Mouse (Mus musculus) left cerebral cortex, postnatal 36 days (tissue): ENCODE data around the gene Pld1. TPM values are rescaled to one million over a fixed set of nuclear protein-coding genes. Genes with fewer than 3 reads are reported as not detected.

Experiments
- DNase-seq, 2 experiments: peaks; one replicate each; pipeline ENCODE4 v3.0.0; 2021 to 2022; ENCODE audit warnings: low spot score in 2 of 2, mixed read lengths in 1 of 2
- intact Hi-C: fragments of 180-260 bp; cut with DNase I; formaldehyde crosslinking; loops from one replicate; pipeline ENCODE4 v1.15.1; 2025
- total RNA-seq, 2 experiments: library from RNA; stranded (reverse); gene quantifications; 2 replicates each; pipeline ENCODE4 v1.2.3; 2021

Pld1 gene
- total RNA-seq, 2 experiments from 2014 or later: 6.9 to 13.7 TPM

DNA sequence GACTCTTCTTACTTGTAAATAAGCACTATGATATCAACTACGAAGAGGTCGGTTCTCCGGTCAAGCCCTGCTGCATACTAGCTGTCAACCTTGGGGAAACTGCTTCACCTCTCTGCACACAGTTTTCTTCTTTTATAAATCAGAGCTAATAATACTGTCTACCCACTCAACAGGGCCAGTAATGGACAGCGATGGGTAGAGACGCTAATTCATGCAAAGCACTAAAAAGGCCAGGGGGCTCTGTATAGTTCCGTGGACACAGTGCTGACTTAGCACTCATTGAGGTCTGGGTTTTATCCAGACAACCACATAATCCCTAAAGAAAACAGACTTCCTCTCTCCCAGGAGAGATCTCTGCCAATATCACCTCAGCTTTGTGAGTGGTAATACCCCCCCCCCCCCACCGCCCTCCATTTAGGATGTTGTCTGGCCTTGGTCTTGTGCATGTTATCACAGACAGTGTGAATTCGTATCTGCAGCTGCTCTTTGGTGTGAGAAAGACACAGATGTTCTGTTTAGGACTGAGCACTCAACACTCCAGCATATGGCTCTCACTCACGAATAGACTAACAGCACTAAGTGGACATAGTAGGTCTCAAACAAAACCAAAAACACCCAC is 155.3 kb downstream of the Pld1 start:
- no peak for DNase-seq
- intact Hi-C loops: no loop called here

GRCm38 (mm10) chr3:28095451-28095850 is 157.0 kb downstream of the Pld1 start:
- intact Hi-C loops: no loop called here
- DNase-seq: no peak

GRCm38 (mm10) chr3:28099175-28099574 is 160.7 kb downstream of the Pld1 start:
- intact Hi-C loops: no loop called here
- no peak for DNase-seq

DNA sequence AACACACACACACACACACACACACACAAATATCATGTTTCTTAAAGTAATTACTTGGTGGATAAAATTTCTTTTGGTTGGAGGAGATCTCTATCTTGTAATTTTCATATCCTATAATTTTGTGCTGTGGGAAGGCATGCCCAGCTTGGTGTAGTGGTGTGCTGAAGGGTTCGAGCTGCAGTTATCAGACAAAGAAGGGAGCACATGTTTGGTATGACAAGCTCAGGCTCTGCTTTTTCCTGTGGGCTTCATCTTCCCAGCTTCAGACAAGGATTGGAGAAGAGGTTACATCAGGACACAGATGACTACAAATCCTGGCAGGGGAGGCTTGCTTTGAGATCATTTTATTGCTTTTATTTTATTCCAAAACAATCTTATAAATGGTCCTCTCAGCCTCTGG is 166.5 kb downstream of the Pld1 start:
- DNase-seq: no peak
- intact Hi-C loops: loop anchor here (5.0 kb wide), 1 partner anchor 643 kb away; no protein-coding TSS in a partner anchor

DNA sequence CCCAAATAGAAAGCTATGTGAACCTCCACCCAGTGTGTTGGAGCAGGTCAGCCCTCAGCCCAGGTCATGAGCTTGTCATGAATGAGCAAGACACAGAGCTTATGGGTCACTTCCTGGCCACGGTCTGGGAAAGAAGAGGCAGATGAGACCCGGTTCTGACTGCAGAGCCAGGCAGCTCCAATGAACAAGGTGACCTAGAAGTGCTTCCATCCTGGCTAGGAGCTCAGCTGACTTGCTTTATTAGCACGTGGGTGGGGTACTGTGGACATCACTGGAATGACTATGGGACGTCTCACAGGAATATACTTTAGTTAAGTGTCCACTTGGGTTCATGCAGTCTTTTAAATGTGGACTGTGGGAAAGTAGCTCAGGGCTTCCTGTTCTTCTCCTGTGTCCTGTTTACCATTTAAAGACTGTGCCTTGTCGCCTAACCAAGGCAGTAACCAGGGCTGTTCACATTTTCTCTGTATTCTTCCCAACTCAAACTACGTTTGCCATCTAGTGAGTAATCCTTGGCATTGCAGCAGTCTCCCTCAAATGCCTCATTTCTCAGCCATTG is 169.0 kb downstream of the Pld1 start:
- DNase-seq: peak; percentile 7 to 31
- intact Hi-C loops: loop anchor here (2.0 to 5.0 kb wide), 2 partner anchors 123 to 645 kb away; no protein-coding TSS in a partner anchor

DNA sequence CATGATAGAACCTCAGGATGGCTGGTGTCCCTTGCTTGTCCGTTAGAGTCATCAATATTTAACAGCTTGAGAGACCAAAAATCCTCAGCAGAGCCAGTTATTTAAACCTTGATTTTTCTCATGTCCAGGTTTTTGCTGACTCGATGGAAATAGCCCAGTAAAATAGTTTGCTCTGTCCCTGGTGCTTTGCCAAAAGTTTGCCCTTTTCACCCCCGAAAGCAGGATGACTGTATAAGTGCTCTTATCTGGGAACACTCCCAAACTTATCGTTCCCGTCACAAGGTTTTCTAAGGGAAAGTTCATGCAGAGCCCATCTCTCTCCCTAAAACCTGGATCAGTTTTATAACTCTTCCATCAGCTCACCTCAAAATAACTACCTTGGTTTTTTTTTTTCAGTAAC is 173.0 kb downstream of the Pld1 start:
- no peak for DNase-seq
- intact Hi-C loops: no loop called here

- intact Hi-C loops: no loop called here
These were observed 175.4 kb downstream of the Pld1 start for GRCm38 (mm10) chr3:28113881-28114280.

GRCm38 (mm10) chr3:28141716-28142115 is 203.2 kb downstream of the Pld1 start:
- DNase-seq: no peak
- intact Hi-C loops: no loop called here

More at GRCm38 (mm10) chr3:28113881-28114280, 175.4 kb downstream of the Pld1 start:
- no peak for DNase-seq

GRCm38 (mm10) chr3:28142121-28142520 is 203.6 kb downstream of the Pld1 start:
- no peak for DNase-seq
- intact Hi-C loops: no loop called here

- DNase-seq: no peak
- intact Hi-C loops: no loop called here
These were observed 206.2 kb downstream of the Pld1 start for GRCm38 (mm10) chr3:28144676-28145075.

DNA sequence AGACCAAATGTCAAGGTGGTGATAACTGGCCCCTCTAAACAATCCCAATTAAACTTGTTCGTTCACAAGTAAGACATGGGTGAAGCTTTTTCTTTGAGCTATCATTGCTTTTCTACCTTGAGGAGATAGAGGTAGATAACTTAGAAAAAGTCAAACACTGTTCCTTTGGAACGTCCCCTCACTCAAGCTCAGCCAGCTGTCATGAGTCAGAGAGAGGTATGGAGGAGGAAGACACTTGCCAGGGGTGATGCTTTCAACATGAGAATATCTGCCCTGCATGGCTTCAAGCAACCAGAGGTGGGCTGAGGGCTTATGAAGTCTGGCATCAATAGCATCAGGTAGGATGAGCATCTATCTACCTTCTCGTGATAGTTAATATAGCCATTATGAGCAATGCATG is 207.0 kb downstream of the Pld1 start:
- DNase-seq: no peak

DNA sequence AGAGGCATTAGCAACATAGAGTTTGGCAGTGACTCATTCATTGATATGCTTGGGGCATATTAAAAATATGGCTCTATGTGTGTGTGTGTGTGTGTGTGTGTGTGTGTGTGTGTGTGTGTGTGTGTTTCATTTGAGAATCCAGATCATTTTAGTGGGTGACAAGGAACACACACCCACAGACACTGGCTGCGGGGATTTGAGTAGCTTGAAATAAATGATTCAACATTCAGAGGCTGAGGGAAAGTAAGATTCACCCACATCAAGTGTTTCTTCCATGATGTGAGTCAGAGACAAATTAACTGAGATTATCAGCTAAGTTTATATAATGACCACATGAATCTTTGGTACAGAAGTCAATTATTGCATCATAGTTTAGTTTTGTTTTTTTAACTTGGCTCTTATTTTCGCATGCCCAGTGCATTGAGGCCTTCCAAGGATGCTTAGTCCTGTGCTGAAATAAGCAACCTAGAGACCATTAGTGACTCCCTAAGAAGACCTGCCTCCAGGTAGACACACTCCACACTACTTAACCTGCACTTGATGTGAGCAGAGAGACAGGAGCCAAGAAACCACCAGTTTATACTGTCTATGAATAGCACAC is 211.3 kb downstream of the Pld1 start:
- no peak for DNase-seq
- intact Hi-C loops: no loop called here

More for the DNA sequence above, 207.0 kb downstream of the Pld1 start:
- intact Hi-C loops: no loop called here

GRCm38 (mm10) chr3:28158006-28158405 is 219.5 kb downstream of the Pld1 start:
- DNase-seq: no peak
- intact Hi-C loops: no loop called here

DNA sequence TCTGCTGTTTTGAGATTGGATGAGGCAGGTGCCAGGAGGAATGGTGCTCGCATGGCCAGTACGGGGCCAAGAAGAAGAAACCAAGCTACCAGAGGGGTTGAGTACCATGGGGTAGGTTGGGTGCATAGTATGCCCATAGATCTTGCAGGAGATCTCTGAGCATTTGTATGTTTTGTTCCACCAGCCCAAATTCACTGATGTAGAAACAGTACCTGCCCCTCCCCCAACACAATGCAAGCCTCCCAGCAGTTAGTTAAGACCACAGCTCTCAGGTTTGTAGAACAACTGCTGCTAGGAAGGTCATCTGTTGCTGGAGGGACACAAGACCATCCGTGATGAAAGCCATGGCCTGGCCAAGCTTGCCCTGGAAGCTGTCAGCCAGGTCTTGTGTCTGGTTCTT is 220.4 kb downstream of the Pld1 start:
- DNase-seq: no peak
- intact Hi-C loops: no loop called here

DNA sequence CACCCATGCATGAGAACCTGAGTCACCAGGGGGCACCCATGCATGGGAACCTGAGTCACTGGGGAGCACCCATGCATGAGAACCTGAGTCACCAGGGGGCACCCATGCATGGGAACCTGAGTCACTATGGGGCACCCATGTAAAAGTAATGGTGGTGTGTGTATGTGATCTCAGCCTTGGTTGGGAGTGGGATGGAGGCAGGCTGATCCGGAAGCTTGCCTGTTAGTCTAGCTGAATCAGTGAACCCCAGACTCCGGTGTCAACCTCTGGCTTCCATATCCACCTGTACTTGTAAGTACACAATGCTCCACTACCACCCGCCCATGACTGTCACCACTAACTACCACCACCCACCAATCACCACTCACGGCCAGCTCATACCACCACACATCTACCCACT is 223.9 kb downstream of the Pld1 start:
- intact Hi-C loops: no loop called here
- DNase-seq: no peak

- DNase-seq: no peak
- intact Hi-C loops: loop anchor here (2.0 to 5.0 kb wide), 2 partner anchors 398 to 582 kb away; no protein-coding TSS in a partner anchor
These were observed 226.2 kb downstream of the Pld1 start for GRCm38 (mm10) chr3:28164678-28165077.

DNA sequence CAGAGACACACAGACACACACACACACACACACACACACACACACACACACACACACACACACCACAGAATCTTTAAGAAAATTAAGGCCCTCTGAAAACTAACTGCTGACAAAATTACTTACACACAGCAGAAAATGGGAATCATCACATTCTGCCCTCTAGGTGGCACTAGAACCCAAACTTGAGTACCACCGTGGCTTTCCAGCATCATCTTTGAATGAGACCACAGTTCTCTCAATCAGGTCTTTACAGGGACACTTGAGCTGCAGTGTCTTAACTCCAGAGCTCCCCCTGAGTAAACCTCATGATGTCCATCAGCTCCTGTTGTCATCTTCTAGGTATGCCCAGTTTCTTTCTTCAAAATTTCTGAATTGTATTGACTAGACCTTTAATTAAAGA is 227.1 kb downstream of the Pld1 start:
- DNase-seq: peak; percentile 49 to 69
- intact Hi-C loops: loop anchor here (2.0 to 5.0 kb wide), 2 partner anchors 397 to 581 kb away; no protein-coding TSS in a partner anchor

GRCm38 (mm10) chr3:28167796-28168505 is 229.5 kb downstream of the Pld1 start:
- intact Hi-C loops: loop anchor here (5.0 kb wide), 1 partner anchor 394 kb away; no protein-coding TSS in a partner anchor
- DNase-seq: no peak

GRCm38 (mm10) chr3:28170911-28171618 is 232.6 kb downstream of the Pld1 start:
- intact Hi-C loops: no loop called here
- no peak for DNase-seq
